Mouse (Mus musculus) small intestine, adult 2 months (tissue): ENCODE data around the gene Eif3c.

Source experiments
- CTCF ChIP-seq: fragments of 200-500 bp; IDR thresholded peaks from 2 replicates; pipeline ENCODE4 v1.5.1; 2012; ENCODE audit warnings: low read depth, mild to moderate bottlenecking, control low read depth, inconsistent platforms, low read length, moderate library complexity, mixed read lengths; ENCODE audit not compliant: insufficient replicate concordance, insufficient read length; ENCODE audit errors: extremely low read depth
- POLR2A ChIP-seq: fragments of 200-500 bp; IDR thresholded peaks from 2 replicates; pipeline ENCODE4 v1.6.1; 2012; ENCODE audit warnings: low read depth, mild to moderate bottlenecking, control low read depth, inconsistent platforms, low read length, moderate library complexity

- TF ChIP-seq POLR2A = no peak
- TF ChIP-seq CTCF = no peak
Measured at GRCm38 (mm10) chr7:126556635-126557034, 9.6 kb downstream of the Eif3c start.
